Mouse (Mus musculus) CH12.LX (cell line): ENCODE results near the gene Prps1l3. TPM values are rescaled to one million over a fixed set of nuclear protein-coding genes. Genes with fewer than 3 reads are reported as not detected.

Experiments used
- DNase-seq: peaks from one replicate; pipeline ENCODE4 v3.0.0-alpha.2; 2013; ENCODE audit errors: extremely low read depth
- H3K27ac ChIP-seq: 2 replicates; pipeline ENCODE4 v1.5.1; 2012; ENCODE audit warnings: low read depth, mild to moderate bottlenecking, control low read depth, moderate library complexity; ENCODE audit not compliant: insufficient read depth
- H3K27me3 ChIP-seq: replicated peaks from 2 replicates; pipeline ENCODE3; 2012; ENCODE audit warnings: inconsistent platforms
- H3K36me3 ChIP-seq, 2 experiments: replicated peaks in 1 of 2; 2 replicates each; pipeline versions ENCODE3 to v1.6.1; 2012; ENCODE audit warnings: inconsistent platforms in 1 of 2, low read length in 1 of 2, mild to moderate bottlenecking in 1 of 2, mixed read lengths in 1 of 2, moderate library complexity in 1 of 2; ENCODE audit not compliant: control insufficient read depth in 1 of 2, insufficient read depth in 1 of 2
- H3K4me1 ChIP-seq, 2 experiments: 2 replicates each; pipeline ENCODE4 v1.6.1; 2012; ENCODE audit warnings: inconsistent platforms in 1 of 2, moderate library complexity in 1 of 2; ENCODE audit not compliant: insufficient read depth in 2 of 2, control insufficient read depth in 1 of 2
- H3K4me2 ChIP-seq: 2 replicates; pipeline ENCODE4 v1.6.1; 2012; ENCODE audit warnings: low read depth, mild to moderate bottlenecking, control low read depth; ENCODE audit not compliant: poor library complexity, insufficient read depth, severe bottlenecking
- H3K4me3 ChIP-seq, 3 experiments: fragments of 150-350 bp in 1 of 3; sonication (generic) in 1 of 3; replicated peaks in 1 of 3; 2 replicates each; pipeline versions ENCODE3 to v1.5.1; 2011 to 2012; ENCODE audit warnings: low read depth in 2 of 3, low read length in 2 of 3, mild to moderate bottlenecking in 2 of 3, moderate library complexity in 2 of 3, control low read depth in 1 of 3, improper control_type of control experiment in 1 of 3, inconsistent platforms in 1 of 3, mixed read lengths in 1 of 3; ENCODE audit not compliant: poor library complexity in 1 of 3
- H3K79me2 ChIP-seq: replicated peaks from 2 replicates; pipeline ENCODE4 v1.6.1; 2012; ENCODE audit warnings: mild to moderate bottlenecking, moderate library complexity; ENCODE audit not compliant: control insufficient read depth, poor library complexity, insufficient read depth, severe bottlenecking; ENCODE audit errors: extremely low read depth
- H3K9ac ChIP-seq: 2 replicates; pipeline ENCODE4 v1.6.1; 2012; ENCODE audit warnings: low read depth, mild to moderate bottlenecking, control low read depth, moderate library complexity; ENCODE audit not compliant: insufficient read depth
- H3K9me3 ChIP-seq: replicated peaks from 2 replicates; pipeline ENCODE3; 2012; ENCODE audit warnings: low read length, inconsistent platforms, mixed read lengths
- BHLHE40 ChIP-seq: IDR thresholded peaks from 2 replicates; pipeline ENCODE4 v1.6.1; 2011; ENCODE audit warnings: mild to moderate bottlenecking, low read depth, low read length, improper control_type of control experiment
- CHD1 ChIP-seq: IDR thresholded peaks from 2 replicates; pipeline ENCODE4 v1.6.1; 2012; ENCODE audit warnings: low read depth, low read length, improper control_type of control experiment, inconsistent platforms
- CTCF ChIP-seq, 2 experiments: IDR thresholded peaks in 1 of 2; conservative IDR thresholded peaks in 1 of 2; 2 replicates each; pipeline ENCODE4 v1.5.1; 2011 to 2012; ENCODE audit warnings: low read depth in 2 of 2, low read length in 2 of 2, improper control_type of control experiment in 1 of 2, inconsistent platforms in 1 of 2, mild to moderate bottlenecking in 1 of 2, moderate library complexity in 1 of 2
- ELF1 ChIP-seq: IDR thresholded peaks from 2 replicates; pipeline ENCODE4 v1.6.1; 2014; ENCODE audit warnings: low read depth, mild to moderate bottlenecking, inconsistent platforms, low read length, improper control_type of control experiment
- EP300 ChIP-seq: IDR thresholded peaks from 2 replicates; pipeline ENCODE4 v1.6.1; 2011; ENCODE audit warnings: low read length, improper control_type of control experiment
- ETS1 ChIP-seq: conservative IDR thresholded peaks from 2 replicates; pipeline ENCODE4 v1.6.1; 2012; ENCODE audit warnings: low read depth, mild to moderate bottlenecking, inconsistent platforms, low read length, improper control_type of control experiment, moderate library complexity
- IRF4 ChIP-seq: IDR thresholded peaks from 2 replicates; pipeline ENCODE4 v1.6.1; 2014; ENCODE audit warnings: low read depth, mild to moderate bottlenecking, inconsistent platforms, low read length, improper control_type of control experiment
- JUN ChIP-seq: IDR thresholded peaks from 2 replicates; pipeline ENCODE4 v1.6.1; 2011; ENCODE audit warnings: low read depth, mild to moderate bottlenecking, low read length, improper control_type of control experiment, moderate library complexity; ENCODE audit not compliant: insufficient read depth
- JUND ChIP-seq: conservative IDR thresholded peaks from 2 replicates; pipeline ENCODE4 v1.6.1; 2011; ENCODE audit warnings: low read depth, low read length, improper control_type of control experiment
- MAFK ChIP-seq: IDR thresholded peaks from 2 replicates; pipeline ENCODE4 v1.6.1; 2011; ENCODE audit warnings: low read length, improper control_type of control experiment; ENCODE audit not compliant: insufficient replicate concordance
- MYC ChIP-seq: IDR thresholded peaks from 2 replicates; pipeline ENCODE4 v1.6.1; 2011; ENCODE audit warnings: low read depth, mild to moderate bottlenecking, improper control_type of control experiment, low read length
- NELFE ChIP-seq: IDR thresholded peaks from 2 replicates; pipeline ENCODE4 v1.6.1; 2011; ENCODE audit warnings: low read depth, low read length, improper control_type of control experiment
- RAD21 ChIP-seq: IDR thresholded peaks from 2 replicates; pipeline ENCODE4 v1.6.1; 2011; ENCODE audit warnings: low read depth, mild to moderate bottlenecking, low read length, improper control_type of control experiment, moderate library complexity
- SMC3 ChIP-seq: IDR thresholded peaks from 2 replicates; pipeline ENCODE4 v1.6.1; 2011; ENCODE audit warnings: low read depth, low read length, improper control_type of control experiment
- TBP ChIP-seq: conservative IDR thresholded peaks from 2 replicates; pipeline ENCODE4 v1.6.1; 2011; ENCODE audit warnings: low read depth, low read length, improper control_type of control experiment
- TCF12 ChIP-seq: IDR thresholded peaks from 2 replicates; pipeline ENCODE4 v1.6.1; 2014; ENCODE audit warnings: low read depth, mild to moderate bottlenecking, inconsistent platforms, low read length, improper control_type of control experiment
- USF2 ChIP-seq: conservative IDR thresholded peaks from 2 replicates; pipeline ENCODE4 v1.6.1; 2011; ENCODE audit warnings: low read depth, low read length, improper control_type of control experiment
- ZKSCAN1 ChIP-seq: IDR thresholded peaks from 2 replicates; pipeline ENCODE4 v1.6.1; 2012; ENCODE audit warnings: low read depth, inconsistent platforms, low read length, improper control_type of control experiment, borderline replicate concordance
- ZMIZ1 ChIP-seq: IDR thresholded peaks from 2 replicates; pipeline ENCODE4 v1.6.1; 2012; ENCODE audit warnings: low read depth, mild to moderate bottlenecking, inconsistent platforms, low read length, improper control_type of control experiment
- dilution Hi-C: fragments of 300-500 bp; cut with MboI; formaldehyde crosslinking; loops from 2 replicates; pipeline ENCODE4 v1.14.3; 2020; ENCODE audit warnings: low sequenced_read_pairs; ENCODE audit not compliant: extremely low pct_unique_long_range_greater_than_20kb, extremely low pct_ligation_motif_present
- in situ Hi-C: fragments of 300-500 bp; cut with MboI; formaldehyde crosslinking; loops from 3 replicates; pipeline ENCODE4 v1.14.3; 2019; ENCODE audit warnings: low sequenced_read_pairs, low pct_ligation_motif_present, low pct_unique_long_range_greater_than_20kb, mixed read lengths
- polyA plus RNA-seq: library from polyadenylated mRNA; unstranded; fragments of >175 nt; gene quantifications from 2 replicates; pipeline ENCODE4 v1.2.1, GENCODE M21; 2012; ENCODE audit warnings: low read depth; ENCODE audit not compliant: insufficient read length
- total RNA-seq, 2 experiments: library from RNA; depleted of rRNA; stranded (reverse); fragments of 300-350 nt in 1 of 2; fragments of >200 nt in 1 of 2; gene quantifications; 2 replicates each; pipeline ENCODE4 v1.2.3; 2012 to 2014

Prps1l3 gene
- total and polyA plus RNA-seq, 3 experiments: 91.2 to 163 (median 92.3) TPM

DNA sequence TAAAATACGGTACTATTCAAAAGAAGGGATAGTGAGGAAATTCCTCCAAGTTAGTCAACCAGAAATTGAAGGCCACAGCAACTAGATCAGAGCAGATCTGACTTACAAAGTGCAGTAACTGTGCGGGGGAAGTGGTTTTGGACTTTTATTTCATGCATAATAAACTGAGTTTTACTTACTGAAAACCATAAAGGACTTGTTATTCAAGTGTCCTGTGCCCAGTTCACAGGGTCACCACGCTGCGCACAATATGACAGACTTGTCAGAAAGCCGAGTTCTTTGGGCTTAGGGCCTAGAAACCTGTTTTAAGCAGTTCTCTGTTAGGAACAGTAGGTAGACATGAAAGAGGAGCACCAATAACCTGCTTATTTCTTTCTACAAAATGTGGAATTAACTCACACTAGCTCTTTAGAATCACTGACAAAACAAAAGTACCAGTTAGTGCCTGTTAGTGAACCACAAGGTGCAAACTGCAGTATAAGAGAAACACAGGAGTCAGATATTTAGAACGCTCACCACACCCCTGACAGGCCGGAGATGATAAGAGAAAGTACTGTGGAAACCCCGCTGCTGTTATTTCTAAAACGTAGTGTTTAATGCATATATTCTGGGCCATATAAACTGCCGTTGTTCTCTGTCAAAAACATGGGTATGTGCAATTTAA is 32.7 kb upstream of the Prps1l3 start, which contains the start of gene Slc25a21:
Slc25a21 (minus strand) TSS at position 110 of the 664 bp plus-strand sequence.
- in situ Hi-C loops: loop anchor here (10.0 to 25.0 kb wide), 2 partner anchors 510 to 603 kb away; partner anchors contain the start of gene Pax9
- Histone ChIP-seq H3K9me3 (no peaks in the 10 kb centered on the region), H3K9ac (no peak within 1 kb of the TSS), H3K4me1 (no peaks in the 10 kb centered on the region), H3K4me2 (no peak within 1 kb of the TSS), H3K4me3 (no peak within 1 kb of the TSS), H3K27ac (no peak within 1 kb of the TSS), H3K27me3 (no peaks in the 10 kb centered on the region), H3K79me2 (no peaks in the 10 kb centered on the region), H3K36me3 (no peaks in the 10 kb centered on the region)
- dilution Hi-C loops: no loop called here
- DNase-seq: no peak
- TF ChIP-seq MYC (no peak), JUN (no peak), IRF4 (no peak), NELFE (no peak), TCF12 (no peak), TBP (no peak), BHLHE40 (no peak), ETS1 (no peak), EP300 (no peak), ELF1 (no peak), ZKSCAN1 (no peak), SMC3 (no peak), JUND (no peak), CHD1 (no peak), ZMIZ1 (no peak)

DNA sequence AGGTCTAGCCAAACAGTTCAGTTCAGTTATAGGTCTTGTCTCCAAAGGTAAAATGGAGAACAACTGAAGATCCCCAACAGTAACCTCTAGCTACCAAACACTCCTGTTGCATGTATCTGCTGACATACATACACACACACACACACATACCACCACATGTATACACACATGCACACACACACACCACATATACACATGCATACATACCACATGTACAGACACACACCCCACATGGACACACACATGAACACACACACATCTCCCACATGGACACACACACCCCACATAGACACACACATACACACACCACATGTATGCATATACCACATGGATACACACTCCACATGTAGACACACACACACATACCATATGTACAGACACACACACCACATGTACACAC is 31.9 kb upstream of the Prps1l3 start:
- Histone ChIP-seq H3K9me3 (no peaks in the 10 kb centered on the region), H3K4me2 (no peak overlapping the region), H3K4me3 (no peak overlapping the region), H3K27ac (no peak overlapping the region), H3K4me1 (no peaks in the 10 kb centered on the region), H3K9ac (no peak overlapping the region), H3K27me3 (no peaks in the 10 kb centered on the region), H3K36me3 (no peaks in the 10 kb centered on the region), H3K79me2 (no peaks in the 10 kb centered on the region)
- DNase-seq: no peak
- in situ Hi-C loops: loop anchor here (10.0 to 25.0 kb wide), 2 partner anchors 511 to 603 kb away; partner anchors contain the start of gene Pax9
- dilution Hi-C loops: no loop called here
- TF ChIP-seq MAFK (no peak), JUN (no peak), USF2 (no peak), RAD21 (no peak), CTCF (conservative IDR thresholded peaks at IDR 0.05 in 1 of 2, IDR thresholded peaks at IDR 0.05 in 1 of 2; ENCODE audit: low read depth in 2 of 2, low read length in 2 of 2) (no peak), NELFE (no peak)
- TF ChIP-seq, all 38 proteins: peak for 0
